Mouse (Mus musculus): ENCODE data around the gene Trpm7. TPM values are rescaled to one million over a fixed set of nuclear protein-coding genes. Genes with fewer than 3 reads are reported as not detected.

Gene Trpm7
- polyA plus RNA-seq (2015; fragmentation: Nextera tagmentation; extraction: Ambion mirVana): 42.0 and 45.2 TPM in 2 replicates

GRCm38 (mm10) chr2:126875871-126876796 lies at the start of gene Trpm7:
Trpm7 (minus strand) TSS chr2:126876230.
- Histone ChIP-seq H3K27me3 (ENCODE audit: control insufficient read depth, insufficient read depth, low read length) (no peaks in the 10 kb centered on the region), H3K9ac (ENCODE audit: low read length) (peak within 1 kb of the TSS; percentile 96), H3K27ac (ENCODE audit: low read length) (peak within 1 kb of the TSS; percentile 99), H3K4me2 (ENCODE audit: low read depth, low read length) (peak within 1 kb of the TSS; percentile 79), H3K9me3 (replicated peaks; ENCODE audit: control insufficient read depth, low read length) (no peaks in the 10 kb centered on the region), H3K36me3 (ENCODE audit: control insufficient read depth, insufficient read depth) (no peaks in the 10 kb centered on the region), H3K4me1 (ENCODE audit: control insufficient read depth, insufficient read depth, low read length) (peaks cover 18% of the 10 kb centered on the region), H3K4me3 (ENCODE audit: low read length) (peak within 1 kb of the TSS; percentile 87)
- peak; percentile 97 for ATAC-seq (replicated peaks; ENCODE audit: extremely low read depth, insufficient read depth, low FRiP score)
- under 1% methylated on average over 77 of the region's 81 CpGs for WGBS

DNA sequence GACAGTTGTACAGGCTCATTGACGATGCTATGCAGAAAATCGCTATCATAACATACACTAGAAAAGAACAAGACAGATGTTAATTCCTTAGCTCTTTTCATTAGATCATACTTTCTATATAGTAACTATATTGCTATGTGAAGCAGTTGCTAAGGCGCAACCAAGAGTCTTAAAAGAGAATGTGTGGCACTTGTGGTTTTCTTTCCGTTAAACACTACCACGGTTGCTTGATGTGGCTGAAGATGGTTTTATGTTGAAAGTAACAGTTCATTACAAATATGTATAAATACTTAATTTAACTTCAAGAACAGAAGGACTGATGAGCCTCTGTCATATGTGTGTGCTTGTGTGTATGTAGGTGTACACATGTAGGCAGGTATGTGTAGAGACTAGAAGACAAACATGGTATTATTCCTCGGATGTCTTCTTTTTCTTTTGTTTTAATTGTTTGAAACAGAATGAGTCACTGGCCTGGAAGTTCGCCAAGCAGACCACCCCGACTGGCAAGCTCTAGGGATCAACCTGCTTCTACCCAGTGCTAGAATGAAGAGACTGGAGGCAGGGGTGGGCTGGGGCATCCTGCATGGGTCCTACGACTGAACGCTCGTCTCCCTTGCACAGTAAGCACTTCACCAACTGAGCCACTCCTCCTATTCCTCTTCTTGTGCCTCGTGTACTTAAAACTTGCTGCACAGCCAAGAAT lies 44.5 kb upstream of the Trpm7 start:
- ATAC-seq (replicated peaks; ENCODE audit: extremely low read depth, insufficient read depth, low FRiP score): no peak
- WGBS: 79% methylated on average over 12 of the region's 12 CpGs

GRCm38 (mm10) chr2:126916236-126916635 lies 40.2 kb upstream of the Trpm7 start:
- H3K4me3 ChIP-seq (ENCODE audit: low read length): no peak overlapping the region
- peaks cover 16% of the 10 kb centered on the region for H3K36me3 ChIP-seq (ENCODE audit: control insufficient read depth, insufficient read depth)
- WGBS: 51% methylated on average over 1 of the region's 1 CpGs

More for the DNA sequence above, 44.5 kb upstream of the Trpm7 start:
- no peaks in the 10 kb centered on the region for H3K9me3 ChIP-seq (replicated peaks; ENCODE audit: control insufficient read depth, low read length)
- H3K36me3 ChIP-seq (ENCODE audit: control insufficient read depth, insufficient read depth): peaks cover 17% of the 10 kb centered on the region
- no peak overlapping the region for H3K4me3 ChIP-seq (ENCODE audit: low read length)
- no peak overlapping the region for H3K4me2 ChIP-seq (ENCODE audit: low read depth, low read length)
- no peak overlapping the region for H3K9ac ChIP-seq (ENCODE audit: low read length)
- no peaks in the 10 kb centered on the region for H3K27me3 ChIP-seq (ENCODE audit: control insufficient read depth, insufficient read depth, low read length)
- no peaks in the 10 kb centered on the region for H3K4me1 ChIP-seq (ENCODE audit: control insufficient read depth, insufficient read depth, low read length)
- no peak overlapping the region for H3K27ac ChIP-seq (ENCODE audit: low read length)

DNA sequence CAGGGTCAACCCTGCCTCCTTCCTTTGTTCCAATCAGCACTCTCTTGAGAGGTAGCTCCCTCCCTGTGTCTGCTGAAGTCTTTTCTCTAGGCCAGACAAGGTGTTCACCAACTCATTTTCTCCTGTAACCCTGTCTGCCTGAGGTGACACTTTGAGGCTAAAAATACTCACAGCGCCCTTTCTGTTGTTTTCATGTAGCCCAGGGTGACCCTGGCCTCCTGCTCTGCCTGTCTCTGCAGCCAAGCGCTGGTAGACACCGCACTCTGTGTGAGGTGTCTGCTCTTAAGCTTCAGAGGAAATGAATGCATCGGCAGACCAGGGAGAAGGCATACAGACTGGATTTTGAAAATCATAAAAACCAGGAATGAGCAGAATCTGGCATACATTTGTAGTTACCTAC lies 38.1 kb upstream of the Trpm7 start:
- Histone ChIP-seq H3K27ac (ENCODE audit: low read length) (peak overlapping the region; percentile 53; the same call in 1 of the 2 replicates), H3K9me3 (replicated peaks; ENCODE audit: control insufficient read depth, low read length) (no peaks in the 10 kb centered on the region), H3K4me2 (ENCODE audit: low read depth, low read length) (no peak overlapping the region), H3K4me1 (ENCODE audit: control insufficient read depth, insufficient read depth, low read length) (peaks cover 3% of the 10 kb centered on the region; the same call in 1 of the 2 replicates), H3K27me3 (ENCODE audit: control insufficient read depth, insufficient read depth, low read length) (no peaks in the 10 kb centered on the region), H3K4me3 (ENCODE audit: low read length) (no peak overlapping the region), H3K9ac (ENCODE audit: low read length) (no peak overlapping the region), H3K36me3 (ENCODE audit: control insufficient read depth, insufficient read depth) (peaks cover 9% of the 10 kb centered on the region)
- no peak for ATAC-seq (replicated peaks; ENCODE audit: extremely low read depth, insufficient read depth, low FRiP score)
- WGBS: 36% methylated on average over 4 of the region's 4 CpGs

More at GRCm38 (mm10) chr2:126916236-126916635, 40.2 kb upstream of the Trpm7 start:
- Histone ChIP-seq H3K9me3 (replicated peaks; ENCODE audit: control insufficient read depth, low read length) (no peaks in the 10 kb centered on the region), H3K27me3 (ENCODE audit: control insufficient read depth, insufficient read depth, low read length) (no peaks in the 10 kb centered on the region), H3K4me1 (ENCODE audit: control insufficient read depth, insufficient read depth, low read length) (peaks cover 3% of the 10 kb centered on the region; the same call in 1 of the 2 replicates), H3K4me2 (ENCODE audit: low read depth, low read length) (no peak overlapping the region), H3K27ac (ENCODE audit: low read length) (no peak overlapping the region), H3K9ac (ENCODE audit: low read length) (no peak overlapping the region)
- no peak for ATAC-seq (replicated peaks; ENCODE audit: extremely low read depth, insufficient read depth, low FRiP score)

GRCm38 (mm10) chr2:126904162-126904561 lies 28.1 kb upstream of the Trpm7 start:
- Histone ChIP-seq H3K4me1 (ENCODE audit: control insufficient read depth, insufficient read depth, low read length) (no peaks in the 10 kb centered on the region), H3K4me2 (ENCODE audit: low read depth, low read length) (no peak overlapping the region), H3K27ac (ENCODE audit: low read length) (no peak overlapping the region), H3K4me3 (ENCODE audit: low read length) (no peak overlapping the region), H3K9ac (ENCODE audit: low read length) (no peak overlapping the region), H3K27me3 (ENCODE audit: control insufficient read depth, insufficient read depth, low read length) (no peaks in the 10 kb centered on the region), H3K9me3 (replicated peaks; ENCODE audit: control insufficient read depth, low read length) (no peaks in the 10 kb centered on the region), H3K36me3 (ENCODE audit: control insufficient read depth, insufficient read depth) (peaks cover 13% of the 10 kb centered on the region)
- WGBS: 71% methylated on average over 3 of the region's 3 CpGs
- no peak for ATAC-seq (replicated peaks; ENCODE audit: extremely low read depth, insufficient read depth, low FRiP score)

- peak overlapping the region; percentile 60 for H3K9ac ChIP-seq (ENCODE audit: low read length)
- ATAC-seq (replicated peaks; ENCODE audit: extremely low read depth, insufficient read depth, low FRiP score): peak; percentile 89
- H3K4me2 ChIP-seq (ENCODE audit: low read depth, low read length): peak overlapping the region; percentile 43
- H3K4me3 ChIP-seq (ENCODE audit: low read length): peak overlapping the region; percentile 23; the same call in 1 of the 2 replicates
- WGBS: 53% methylated on average over 9 of the region's 9 CpGs
- peaks cover 11% of the 10 kb centered on the region for H3K36me3 ChIP-seq (ENCODE audit: control insufficient read depth, insufficient read depth)
- 0 out of 2 replicates have a peak, but pooled peaks cover 5% of the 10 kb centered on the region for H3K4me1 ChIP-seq (ENCODE audit: control insufficient read depth, insufficient read depth, low read length)
- no peaks in the 10 kb centered on the region for H3K9me3 ChIP-seq (replicated peaks; ENCODE audit: control insufficient read depth, low read length)
- no peaks in the 10 kb centered on the region for H3K27me3 ChIP-seq (ENCODE audit: control insufficient read depth, insufficient read depth, low read length)
- peak overlapping the region; percentile 92 for H3K27ac ChIP-seq (ENCODE audit: low read length)
Measured at GRCm38 (mm10) chr2:126897511-126897910, 21.5 kb upstream of the Trpm7 start.

- Histone ChIP-seq H3K4me1 (ENCODE audit: control insufficient read depth, insufficient read depth, low read length) (0 out of 2 replicates have a peak, but pooled peaks cover 5% of the 10 kb centered on the region), H3K27ac (ENCODE audit: low read length) (peak overlapping the region; percentile 92), H3K4me3 (ENCODE audit: low read length) (peak overlapping the region; percentile 23; the same call in 1 of the 2 replicates), H3K27me3 (ENCODE audit: control insufficient read depth, insufficient read depth, low read length) (no peaks in the 10 kb centered on the region), H3K36me3 (ENCODE audit: control insufficient read depth, insufficient read depth) (peaks cover 5% of the 10 kb centered on the region), H3K9ac (ENCODE audit: low read length) (peak overlapping the region; percentile 60), H3K9me3 (replicated peaks; ENCODE audit: control insufficient read depth, low read length) (no peaks in the 10 kb centered on the region), H3K4me2 (ENCODE audit: low read depth, low read length) (peak overlapping the region; percentile 43)
- ATAC-seq (replicated peaks; ENCODE audit: extremely low read depth, insufficient read depth, low FRiP score): no peak; the same call in 1 of the 2 replicates
- 64% methylated on average over 6 of the region's 6 CpGs for WGBS
Measured at GRCm38 (mm10) chr2:126896941-126897340, 20.9 kb upstream of the Trpm7 start.

DNA sequence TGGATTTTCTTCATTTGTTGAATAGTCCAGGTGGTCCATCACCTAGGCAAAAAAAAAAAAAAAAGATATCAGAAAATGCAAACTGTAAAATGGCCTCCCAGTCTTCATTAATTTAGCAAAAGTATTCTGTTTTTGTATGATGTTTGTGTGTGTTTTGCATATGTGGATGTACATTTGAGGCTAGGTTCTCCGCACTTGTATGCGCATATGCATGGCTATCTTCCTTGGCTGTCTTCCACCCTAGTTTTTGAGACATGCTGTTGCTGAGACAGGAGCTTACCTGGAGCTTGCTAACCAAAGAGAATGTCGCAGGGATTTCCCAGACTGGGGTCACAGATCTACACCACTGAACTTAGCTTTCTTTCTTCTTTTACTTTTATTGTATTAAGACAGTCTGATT lies 18.2 kb upstream of the Trpm7 start:
- no peak for ATAC-seq (replicated peaks; ENCODE audit: extremely low read depth, insufficient read depth, low FRiP score)
- peaks cover 3% of the 10 kb centered on the region for H3K36me3 ChIP-seq (ENCODE audit: control insufficient read depth, insufficient read depth)
- no peak overlapping the region for H3K4me3 ChIP-seq (ENCODE audit: low read length)
- H3K9me3 ChIP-seq (replicated peaks; ENCODE audit: control insufficient read depth, low read length): no peaks in the 10 kb centered on the region
- H3K27me3 ChIP-seq (ENCODE audit: control insufficient read depth, insufficient read depth, low read length): no peaks in the 10 kb centered on the region
- no peak overlapping the region for H3K9ac ChIP-seq (ENCODE audit: low read length)
- H3K4me1 ChIP-seq (ENCODE audit: control insufficient read depth, insufficient read depth, low read length): 0 out of 2 replicates have a peak, but pooled peaks cover 5% of the 10 kb centered on the region
- no peak overlapping the region for H3K4me2 ChIP-seq (ENCODE audit: low read depth, low read length)
- WGBS: 89% methylated on average over 3 of the region's 3 CpGs
- H3K27ac ChIP-seq (ENCODE audit: low read length): no peak overlapping the region

Measured in heart, embryonic 16.5 days (tissue).